Mouse (Mus musculus): ENCODE data around the gene Raly. TPM values are rescaled to one million over a fixed set of nuclear protein-coding genes. Genes with fewer than 3 reads are reported as not detected.

Raly gene
- polyA plus RNA-seq, 1 experiment from 2014 or later = 56.1 TPM

DNA sequence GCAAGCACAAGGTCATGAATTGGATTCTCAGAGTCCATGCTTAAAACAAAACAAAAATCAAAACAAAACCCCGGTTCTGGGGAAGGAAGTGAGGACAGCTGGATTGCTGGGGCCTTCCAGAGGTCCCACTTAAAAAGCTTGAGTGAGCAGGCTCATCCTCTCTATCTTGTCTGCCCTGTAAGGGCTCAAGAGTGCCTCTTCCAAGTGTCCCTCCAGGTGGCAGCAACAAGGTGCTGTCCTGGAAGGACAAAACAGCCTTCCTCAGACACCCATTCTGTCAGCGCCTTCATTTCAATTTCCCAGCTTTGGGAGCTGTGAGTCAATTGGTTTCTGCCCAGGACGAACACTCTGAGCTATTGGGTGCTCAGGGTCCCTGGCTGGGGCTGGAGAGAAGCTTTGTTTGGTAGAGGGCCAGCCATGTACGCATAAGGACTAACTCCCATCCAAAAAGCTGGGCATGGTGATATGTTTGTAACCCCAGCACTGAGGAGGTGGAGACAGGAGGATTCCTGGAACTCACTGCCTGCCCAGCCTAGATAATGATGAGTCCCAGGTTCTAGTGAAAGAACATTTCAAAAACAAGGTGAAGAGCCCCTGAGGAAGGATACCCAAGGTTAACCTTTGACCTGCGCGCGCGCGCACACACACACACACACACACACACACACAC is 25.9 kb upstream of the Raly start:
- no peak for DNase-seq (ENCODE audit: extremely low spot score, low spot score)
- WGBS = 78% methylated on average over 9 of the region's 9 CpGs
- Histone ChIP-seq H3K4me3 (no peak overlapping the region), H3K36me3 (replicated peaks) (no peaks in the 10 kb centered on the region), H3K27ac (no peak overlapping the region), H3K4me1 (peaks cover 7% of the 10 kb centered on the region), H3K9me3 (peaks cover 8% of the 10 kb centered on the region), H3K27me3 (ENCODE audit: poor library complexity, severe bottlenecking) (no peaks in the 10 kb centered on the region)

DNA sequence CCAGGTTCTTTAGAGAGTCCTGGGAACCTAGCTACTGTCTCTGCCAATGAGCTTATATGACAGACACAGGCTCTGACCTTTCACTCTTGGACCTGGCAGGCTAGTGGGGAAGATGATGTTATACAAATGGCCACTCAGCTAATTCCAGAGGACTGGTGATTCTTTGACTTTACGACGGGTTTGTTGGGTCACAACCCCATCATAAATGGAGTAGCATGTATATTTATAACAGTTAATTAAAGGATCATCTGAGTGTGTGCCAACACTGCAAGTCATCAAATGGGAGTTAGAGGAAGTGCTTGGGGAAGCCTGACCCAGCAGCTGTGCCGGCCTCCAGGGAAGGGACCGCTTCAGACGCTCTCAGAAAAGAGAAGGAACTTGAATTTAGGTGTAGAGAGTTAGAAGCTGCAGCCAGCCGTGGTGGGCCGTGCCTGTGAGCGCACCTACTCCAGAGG is 25.3 kb upstream of the Raly start:
- DNase-seq (ENCODE audit: extremely low spot score, low spot score) = no peak
- 86% methylated on average over 8 of the region's 8 CpGs for WGBS
- Histone ChIP-seq H3K27me3 (ENCODE audit: poor library complexity, severe bottlenecking) (no peaks in the 10 kb centered on the region), H3K36me3 (replicated peaks) (no peaks in the 10 kb centered on the region), H3K9me3 (peaks cover 6% of the 10 kb centered on the region), H3K4me1 (peaks cover 7% of the 10 kb centered on the region), H3K4me3 (no peak overlapping the region), H3K27ac (no peak overlapping the region)

- H3K36me3 ChIP-seq (replicated peaks) = no peaks in the 10 kb centered on the region
- WGBS = 93% methylated on average over 6 of the region's 6 CpGs
These were observed 23.8 kb upstream of the Raly start for GRCm38 (mm10) chr2:154767051-154767450.

DNA sequence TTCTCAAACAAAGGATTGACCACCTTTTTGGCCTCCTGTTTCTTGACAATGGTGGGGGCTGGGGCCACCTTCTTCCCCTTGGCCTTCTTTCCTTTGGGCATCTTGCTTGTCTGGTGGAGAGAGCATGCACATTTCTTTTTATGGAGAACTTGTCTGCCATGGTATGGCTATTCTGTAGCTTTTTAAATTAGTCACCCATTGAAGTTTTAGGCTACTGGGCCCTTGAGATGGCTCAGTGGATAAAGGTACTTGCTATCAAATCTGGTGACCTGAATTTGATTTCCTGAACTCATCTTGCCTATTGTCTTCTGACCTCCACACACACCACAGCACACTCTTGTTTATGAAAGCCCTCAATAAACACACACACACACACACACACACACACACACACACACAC is 21.0 kb upstream of the Raly start, which contains the start of gene Gm14214:
TSS of gene Gm14214 (minus strand) at position 101 of the 400 bp plus-strand sequence.
- Histone ChIP-seq H3K27me3 (ENCODE audit: poor library complexity, severe bottlenecking) (no peaks in the 10 kb centered on the region), H3K4me3 (no peak within 1 kb of the TSS), H3K36me3 (replicated peaks) (no peaks in the 10 kb centered on the region), H3K4me1 (0 out of 2 replicates have a peak, but pooled peaks cover 4% of the 10 kb centered on the region), H3K9me3 (0 out of 2 replicates have a peak, but pooled peaks cover 2% of the 10 kb centered on the region), H3K27ac (no peak within 1 kb of the TSS)
- DNase-seq (ENCODE audit: extremely low spot score, low spot score) = no peak

More at GRCm38 (mm10) chr2:154767051-154767450, 23.8 kb upstream of the Raly start:
- H3K4me3 ChIP-seq = no peak overlapping the region
- H3K4me1 ChIP-seq = peaks cover 7% of the 10 kb centered on the region
- no peaks in the 10 kb centered on the region for H3K9me3 ChIP-seq
- no peaks in the 10 kb centered on the region for H3K27me3 ChIP-seq (ENCODE audit: poor library complexity, severe bottlenecking)
- DNase-seq (ENCODE audit: extremely low spot score, low spot score) = no peak
- no peak overlapping the region for H3K27ac ChIP-seq

- H3K27me3 ChIP-seq (ENCODE audit: poor library complexity, severe bottlenecking) = no peaks in the 10 kb centered on the region
- H3K9me3 ChIP-seq = 0 out of 2 replicates have a peak, but pooled peaks cover 2% of the 10 kb centered on the region
- 0 out of 2 replicates have a peak, but pooled peaks cover 4% of the 10 kb centered on the region for H3K4me1 ChIP-seq
- DNase-seq (ENCODE audit: extremely low spot score, low spot score) = no peak
- no peak overlapping the region for H3K4me3 ChIP-seq
- WGBS = 88% methylated on average over 8 of the region's 8 CpGs
- no peaks in the 10 kb centered on the region for H3K36me3 ChIP-seq (replicated peaks)
- H3K27ac ChIP-seq = no peak overlapping the region
These were observed 19.3 kb upstream of the Raly start for GRCm38 (mm10) chr2:154771604-154772003.

- Histone ChIP-seq H3K4me1 (0 out of 2 replicates have a peak, but pooled peaks cover 4% of the 10 kb centered on the region), H3K27me3 (ENCODE audit: poor library complexity, severe bottlenecking) (no peaks in the 10 kb centered on the region), H3K27ac (no peak overlapping the region), H3K9me3 (0 out of 2 replicates have a peak, but pooled peaks cover 2% of the 10 kb centered on the region), H3K4me3 (no peak overlapping the region), H3K36me3 (replicated peaks) (no peaks in the 10 kb centered on the region)
- peak; percentile 38 for DNase-seq (ENCODE audit: extremely low spot score, low spot score)
- 80% methylated on average over 1 of the region's 1 CpGs for WGBS
These were observed 16.9 kb upstream of the Raly start for GRCm38 (mm10) chr2:154774032-154774431.

- WGBS = 77% methylated on average over 7 of the region's 7 CpGs
- no peaks in the 10 kb centered on the region for H3K27me3 ChIP-seq (ENCODE audit: poor library complexity, severe bottlenecking)
These were observed 14.4 kb upstream of the Raly start for GRCm38 (mm10) chr2:154776496-154776895.

GRCm38 (mm10) chr2:154779648-154780047 is 11.2 kb upstream of the Raly start:
- DNase-seq (ENCODE audit: extremely low spot score, low spot score) = no peak
- H3K36me3 ChIP-seq (replicated peaks) = no peaks in the 10 kb centered on the region
- no peak overlapping the region for H3K4me3 ChIP-seq
- no peaks in the 10 kb centered on the region for H3K27me3 ChIP-seq (ENCODE audit: poor library complexity, severe bottlenecking)
- no peak overlapping the region for H3K27ac ChIP-seq
- H3K4me1 ChIP-seq = peaks cover 29% of the 10 kb centered on the region
- 57% methylated on average over 3 of the region's 3 CpGs for WGBS
- no peaks in the 10 kb centered on the region for H3K9me3 ChIP-seq

More at GRCm38 (mm10) chr2:154776496-154776895, 14.4 kb upstream of the Raly start:
- 0 out of 2 replicates have a peak, but pooled peaks cover 2% of the 10 kb centered on the region for H3K9me3 ChIP-seq
- no peak overlapping the region for H3K4me3 ChIP-seq
- no peak for DNase-seq (ENCODE audit: extremely low spot score, low spot score)
- H3K4me1 ChIP-seq = peaks cover 9% of the 10 kb centered on the region; the same call in 1 of the 2 replicates
- H3K36me3 ChIP-seq (replicated peaks) = no peaks in the 10 kb centered on the region
- no peak overlapping the region for H3K27ac ChIP-seq

DNA sequence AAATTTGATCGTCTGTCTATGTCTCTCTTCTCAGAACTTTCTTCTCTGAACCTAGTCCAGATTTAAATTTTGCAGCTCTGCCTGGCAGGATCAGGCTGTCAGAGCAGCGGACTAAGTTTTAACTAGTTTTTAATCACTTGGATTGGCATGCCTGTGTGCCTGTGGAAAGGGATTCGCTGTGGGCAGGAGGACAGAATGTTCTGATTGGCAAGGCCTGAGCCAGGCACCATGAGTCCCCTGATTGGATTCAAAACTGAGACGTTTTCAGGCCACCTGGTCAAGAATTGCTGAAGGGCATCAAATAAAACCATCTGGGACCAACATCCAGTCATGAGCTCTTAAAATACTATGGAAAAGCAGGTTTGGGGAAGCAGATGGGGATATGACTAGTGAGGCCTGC is 8.5 kb upstream of the Raly start:
- Histone ChIP-seq H3K4me1 (peaks cover 44% of the 10 kb centered on the region), H3K27ac (no peak overlapping the region), H3K4me3 (no peak overlapping the region), H3K36me3 (replicated peaks) (no peaks in the 10 kb centered on the region), H3K27me3 (ENCODE audit: poor library complexity, severe bottlenecking) (no peaks in the 10 kb centered on the region), H3K9me3 (no peaks in the 10 kb centered on the region)
- DNase-seq (ENCODE audit: extremely low spot score, low spot score) = no peak
- 86% methylated on average over 4 of the region's 4 CpGs for WGBS

- Histone ChIP-seq H3K4me1 (peaks cover 44% of the 10 kb centered on the region), H3K27ac (0 out of 2 replicates have a peak overlapping the region, but pooled peaks have one; percentile 6), H3K9me3 (no peaks in the 10 kb centered on the region), H3K4me3 (no peak overlapping the region), H3K36me3 (replicated peaks) (no peaks in the 10 kb centered on the region), H3K27me3 (ENCODE audit: poor library complexity, severe bottlenecking) (no peaks in the 10 kb centered on the region)
- DNase-seq (ENCODE audit: extremely low spot score, low spot score) = no peak
- WGBS = 75% methylated on average over 17 of the region's 17 CpGs
These were observed 7.8 kb upstream of the Raly start for GRCm38 (mm10) chr2:154782856-154783650.

GRCm38 (mm10) chr2:154785284-154785683 is 5.6 kb upstream of the Raly start:
- H3K27ac ChIP-seq = no peak overlapping the region
- H3K4me3 ChIP-seq = no peak overlapping the region
- H3K36me3 ChIP-seq (replicated peaks) = no peaks in the 10 kb centered on the region
- no peaks in the 10 kb centered on the region for H3K9me3 ChIP-seq
- WGBS = 73% methylated on average over 3 of the region's 3 CpGs
- H3K27me3 ChIP-seq (ENCODE audit: poor library complexity, severe bottlenecking) = no peaks in the 10 kb centered on the region
- DNase-seq (ENCODE audit: extremely low spot score, low spot score) = no peak
- H3K4me1 ChIP-seq = peaks cover 50% of the 10 kb centered on the region

DNA sequence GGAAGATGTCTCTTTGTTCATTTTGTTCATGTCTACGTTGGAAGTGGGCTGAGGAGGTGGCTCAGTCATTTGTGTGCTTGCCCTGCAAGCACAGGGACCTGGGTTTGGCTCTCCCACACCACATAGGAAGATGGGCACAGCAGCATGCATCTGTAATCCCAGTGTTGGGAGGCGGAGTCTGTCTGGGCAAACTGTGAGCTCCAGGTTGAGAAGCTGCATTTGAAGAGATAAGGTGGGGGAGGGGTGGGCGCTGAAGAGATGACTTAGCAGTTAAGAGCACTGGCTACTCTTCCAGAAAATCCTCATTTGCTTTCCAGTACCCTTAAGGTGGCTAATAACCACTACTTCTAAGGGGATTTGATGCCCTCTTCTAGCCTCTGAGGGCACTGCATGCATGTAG is 4.7 kb upstream of the Raly start:
- Histone ChIP-seq H3K9me3 (no peaks in the 10 kb centered on the region), H3K4me3 (no peak overlapping the region), H3K27ac (no peak overlapping the region), H3K27me3 (ENCODE audit: poor library complexity, severe bottlenecking) (no peaks in the 10 kb centered on the region), H3K4me1 (peaks cover 53% of the 10 kb centered on the region), H3K36me3 (replicated peaks) (no peaks in the 10 kb centered on the region)
- DNase-seq (ENCODE audit: extremely low spot score, low spot score) = no peak
- 40% methylated on average over 3 of the region's 3 CpGs for WGBS

DNA sequence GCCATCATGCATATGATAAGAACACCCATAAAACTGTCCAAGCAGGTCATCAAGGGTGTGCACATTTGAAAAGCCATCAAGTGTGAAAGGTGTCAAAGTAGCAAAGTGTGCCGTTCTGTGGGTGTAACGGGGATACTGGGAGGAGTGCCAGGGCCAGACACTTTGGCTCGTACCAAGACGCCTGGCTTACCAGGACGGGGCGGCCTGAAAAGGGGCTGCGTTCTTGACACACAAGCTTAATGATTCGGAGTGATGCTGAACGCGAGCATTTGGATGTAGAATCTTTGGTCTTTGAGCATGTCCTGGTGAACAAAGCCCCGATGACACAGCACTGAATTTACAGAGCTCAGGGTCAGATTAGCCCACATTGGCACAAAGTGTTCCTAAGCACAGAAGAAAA is 4.1 kb upstream of the Raly start:
- H3K4me1 ChIP-seq = peaks cover 53% of the 10 kb centered on the region
- no peaks in the 10 kb centered on the region for H3K27me3 ChIP-seq (ENCODE audit: poor library complexity, severe bottlenecking)
- H3K9me3 ChIP-seq = no peaks in the 10 kb centered on the region
- H3K27ac ChIP-seq = no peak overlapping the region
- no peak overlapping the region for H3K4me3 ChIP-seq
- WGBS = 88% methylated on average over 11 of the region's 11 CpGs
- H3K36me3 ChIP-seq (replicated peaks) = no peaks in the 10 kb centered on the region
- no peak for DNase-seq (ENCODE audit: extremely low spot score, low spot score)
